Mouse (Mus musculus) thymus, adult 2 months (tissue): Measurements from ENCODE around the gene Fam20b.

Experiments used
- CTCF ChIP-seq: fragments of 200-500 bp; IDR thresholded peaks from 2 replicates; pipeline ENCODE4 v1.5.1; 2012; ENCODE audit warnings: mild to moderate bottlenecking, control low read depth, low read length, moderate library complexity, borderline replicate concordance; ENCODE audit not compliant: control insufficient read depth, poor library complexity, insufficient read depth; ENCODE audit errors: extremely low read depth
- POLR2A ChIP-seq: fragments of 200-500 bp; IDR thresholded peaks from 2 replicates; pipeline ENCODE4 v1.6.1; 2012; ENCODE audit warnings: mild to moderate bottlenecking, low read length, control low read depth, moderate library complexity; ENCODE audit not compliant: control insufficient read depth, poor library complexity, insufficient read depth; ENCODE audit errors: extremely low read depth

GRCm38 (mm10) chr1:156644061-156644460 lies 74.8 kb downstream of the Fam20b start:
- TF ChIP-seq CTCF (no peak), POLR2A (no peak)
